Mouse (Mus musculus) adrenal gland, postnatal 14 days (tissue): ENCODE results near the gene Cdh4. TPM values are rescaled to one million over a fixed set of nuclear protein-coding genes. Genes with fewer than 3 reads are reported as not detected.

Experiments used
- DNase-seq: peaks from one replicate; pipeline ENCODE4 v3.0.0; 2021; ENCODE audit warnings: mixed read lengths
- long read RNA-seq, 2 experiments: library from polyadenylated mRNA; stranded (forward); transcript quantifications; one replicate each; pipeline ENCODE4 v2.0.0; 2021
- total RNA-seq: library from RNA; stranded (reverse); gene quantifications from 2 replicates; pipeline ENCODE4 v1.2.3, GENCODE M21; 2021

Cdh4 gene
- 4.5 and 5.4 TPM in 2 replicates for total RNA-seq
- long read RNA-seq, experiment 1 = 0 reads
- long read RNA-seq, experiment 2, partial matches to known transcripts = 1 of 2 reads
- long read RNA-seq, experiment 2, other reads (novel, unspliced or antisense) = 1 of 2 reads

DNA sequence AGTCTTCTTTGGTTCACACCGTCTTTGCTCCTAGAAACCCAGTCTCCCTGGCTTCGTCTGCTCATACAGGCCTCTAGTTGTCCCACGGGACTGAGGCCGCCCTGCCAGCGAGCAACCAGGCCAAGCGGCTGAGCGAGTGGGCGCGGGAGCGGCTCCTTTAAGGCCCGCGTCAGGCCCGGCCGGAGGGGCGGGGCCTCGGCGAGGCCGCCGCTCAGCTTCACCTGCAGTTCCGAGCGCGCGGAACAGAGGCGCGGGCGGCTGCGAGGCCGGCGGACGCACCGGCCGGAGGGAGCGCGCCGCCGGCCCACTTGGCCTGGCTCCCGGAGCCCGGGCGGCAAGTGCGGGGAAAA lies at the start of gene Cdh4:
Gene Cdh4, plus strand, starts transcription at position 241 of the 350 bp plus-strand sequence.
- peak; percentile 73 for DNase-seq

- no peak for DNase-seq
These were observed 46.8 kb upstream of the Cdh4 start for GRCm38 (mm10) chr2:179395442-179395841.

- DNase-seq = no peak
These were observed 42.5 kb upstream of the Cdh4 start for GRCm38 (mm10) chr2:179399645-179400249.

DNA sequence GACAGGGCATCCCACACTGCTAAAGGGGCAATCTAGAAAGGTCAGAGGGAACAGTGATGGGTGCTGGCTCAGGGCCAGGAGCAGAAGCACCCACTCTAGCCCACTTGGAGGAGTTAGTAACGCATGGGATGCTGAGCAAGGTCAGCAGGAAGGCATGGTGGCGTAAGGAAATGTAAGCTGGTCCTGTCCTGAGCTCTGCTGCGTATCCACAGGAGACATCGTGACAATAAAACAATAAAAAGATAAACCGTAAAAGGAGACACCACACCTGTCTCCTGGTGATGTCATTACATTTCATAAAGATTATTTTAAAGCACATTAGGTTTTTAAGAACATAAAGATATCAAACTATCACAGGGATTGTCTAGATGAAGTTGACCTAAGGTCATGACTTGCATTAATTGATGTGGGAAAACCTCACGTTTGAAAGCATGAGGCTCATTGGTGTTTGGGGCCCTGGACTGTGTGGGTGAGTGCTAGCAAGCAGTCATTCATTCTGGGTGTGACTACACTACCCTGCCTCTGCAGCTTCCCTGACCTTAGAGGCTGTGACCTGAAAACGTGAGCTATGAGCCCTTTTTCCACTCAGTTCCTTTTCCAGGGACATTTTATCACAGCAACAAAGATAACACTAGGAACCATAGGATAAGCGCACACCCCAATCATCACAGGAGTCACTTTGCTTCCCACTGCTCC lies 31.2 kb upstream of the Cdh4 start:
- no peak for DNase-seq

- DNase-seq = no peak
These were observed 29.3 kb upstream of the Cdh4 start for GRCm38 (mm10) chr2:179412966-179413365.

GRCm38 (mm10) chr2:179414253-179414652 lies 28.0 kb upstream of the Cdh4 start:
- no peak for DNase-seq

DNA sequence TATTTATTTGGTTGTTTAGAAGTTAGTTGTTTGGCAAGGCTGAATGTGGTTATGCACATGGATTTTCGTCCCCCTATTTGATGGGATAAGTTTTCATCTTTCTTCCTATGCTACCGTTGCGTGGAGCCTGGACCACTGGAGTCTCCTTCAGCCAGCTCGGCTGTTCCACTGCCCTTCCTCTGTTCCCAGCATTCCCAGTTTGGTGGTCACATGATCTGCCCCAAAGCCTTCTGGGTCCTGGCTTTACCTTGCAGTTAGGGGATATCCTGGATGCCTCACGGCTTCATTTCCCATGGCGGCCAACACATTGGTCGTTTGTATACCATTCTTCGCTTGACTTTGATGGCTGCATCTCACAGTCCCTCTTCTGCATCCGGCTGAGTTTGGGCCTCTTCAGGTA lies 27.5 kb upstream of the Cdh4 start:
- DNase-seq = no peak

- DNase-seq = no peak
These were observed 26.3 kb upstream of the Cdh4 start for GRCm38 (mm10) chr2:179415892-179416403.

- no peak for DNase-seq
These were observed 25.5 kb upstream of the Cdh4 start for GRCm38 (mm10) chr2:179416587-179417227.

DNA sequence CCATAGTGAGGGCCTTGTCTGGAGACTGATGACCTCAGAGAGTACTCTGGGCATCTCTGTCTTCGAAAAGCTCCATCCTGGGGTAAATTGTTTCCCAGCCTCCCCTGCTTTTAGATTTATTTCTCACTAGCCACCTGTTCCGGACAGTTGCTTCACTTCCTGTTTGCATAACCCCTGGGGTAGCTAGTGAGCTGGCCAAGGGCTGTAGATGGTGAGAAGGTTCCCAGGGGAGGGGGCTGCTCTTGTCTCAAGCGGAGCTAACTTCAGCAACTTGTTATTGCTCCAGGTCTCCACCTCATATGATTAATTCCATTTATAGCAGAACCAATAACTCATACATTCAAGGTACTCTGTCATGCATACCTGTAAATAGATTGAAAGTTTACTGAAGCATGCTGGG lies 16.6 kb upstream of the Cdh4 start:
- no peak for DNase-seq

- no peak for DNase-seq
These were observed 13.3 kb upstream of the Cdh4 start for GRCm38 (mm10) chr2:179428889-179429288.

GRCm38 (mm10) chr2:179440161-179440560 lies 2.1 kb upstream of the Cdh4 start:
- DNase-seq = no peak

- no peak for DNase-seq
These were observed 1.1 kb upstream of the Cdh4 start for GRCm38 (mm10) chr2:179441086-179441485.

- DNase-seq = peak; percentile 9
These were observed 514 bp upstream of the Cdh4 start for GRCm38 (mm10) chr2:179441717-179442116.

DNA sequence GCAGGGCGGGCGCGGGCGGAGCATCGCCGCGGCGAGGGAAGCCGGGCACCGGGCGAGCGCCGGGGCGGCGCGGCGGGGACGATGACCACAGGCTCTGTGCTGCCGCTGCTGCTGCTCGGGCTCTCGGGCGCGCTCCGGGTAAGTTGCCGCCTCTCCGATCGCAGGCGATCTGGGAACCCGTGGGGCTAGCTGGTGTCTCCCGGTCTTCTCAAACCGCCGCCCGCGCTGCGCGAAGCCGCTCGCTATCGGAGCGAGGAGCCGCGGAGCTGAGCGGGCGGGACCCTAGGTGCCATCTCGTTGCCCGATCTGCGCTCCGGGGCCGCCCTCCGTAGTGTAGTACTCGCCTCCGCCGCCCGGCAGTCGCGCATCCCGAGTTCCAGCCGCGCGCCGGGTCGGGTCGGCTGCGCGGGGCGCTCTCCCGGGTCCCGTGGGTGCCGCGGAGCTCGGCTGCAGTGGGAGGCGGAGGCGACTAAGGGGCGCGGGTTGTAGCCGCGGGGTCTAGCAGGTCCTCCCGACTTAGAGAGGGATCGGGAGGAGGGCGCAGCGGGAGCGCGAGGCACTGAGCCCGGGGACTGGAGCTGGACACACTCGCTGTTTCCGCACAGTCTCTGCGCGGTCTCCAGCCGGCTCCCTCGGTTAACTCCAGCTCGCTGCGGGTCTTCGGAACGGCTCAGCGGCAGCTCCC lies 452 bp downstream of the Cdh4 start:
- peak; percentile 65 for DNase-seq

DNA sequence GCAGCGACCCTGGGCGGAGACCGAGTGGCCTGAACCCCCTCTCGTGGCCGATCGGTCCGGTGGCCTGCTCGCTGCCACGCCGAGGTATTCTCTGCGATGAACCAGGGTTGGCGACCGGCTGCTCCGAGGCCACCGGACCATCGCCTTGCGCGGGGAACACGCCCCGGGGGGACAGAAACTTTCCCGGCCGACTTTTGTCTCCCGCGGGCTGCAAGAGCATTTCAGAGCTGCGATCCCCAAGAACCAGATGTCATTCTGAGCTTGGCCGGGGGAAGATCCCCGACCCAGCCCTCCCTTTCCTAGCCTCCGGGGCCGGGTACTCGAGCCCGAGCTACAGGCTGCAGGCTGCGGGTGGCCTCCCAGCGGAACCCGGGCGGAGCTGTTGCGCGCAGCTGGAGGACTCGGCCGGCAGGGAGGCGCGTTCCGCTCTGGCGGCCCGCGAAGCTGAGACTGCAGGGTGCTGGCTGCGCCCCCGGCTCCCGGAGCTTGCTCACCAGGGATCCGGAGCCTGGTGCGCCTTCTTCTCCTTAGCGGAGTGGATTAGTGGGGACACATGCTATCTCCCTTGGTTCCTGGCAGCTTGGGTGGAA lies 1.1 kb downstream of the Cdh4 start:
- peak; percentile 55 for DNase-seq

DNA sequence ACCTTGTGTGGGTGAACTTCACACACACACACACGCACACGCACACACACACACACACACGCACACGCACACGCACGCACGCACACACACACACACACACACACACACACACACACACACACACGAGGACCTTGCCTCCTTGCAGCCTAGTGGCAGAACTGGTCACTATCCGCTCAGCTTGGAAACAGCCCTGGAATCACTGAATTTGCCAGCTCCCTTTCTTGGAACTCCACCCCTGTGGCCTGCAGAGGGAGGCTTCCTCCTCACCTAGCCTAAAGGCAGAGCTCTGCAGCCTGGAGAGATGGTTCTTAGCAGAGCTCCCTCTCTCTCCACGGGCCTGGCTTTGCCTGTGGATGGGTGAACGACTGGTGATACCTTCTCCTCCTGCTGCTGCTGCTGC lies 1.7 kb downstream of the Cdh4 start:
- no peak for DNase-seq

DNA sequence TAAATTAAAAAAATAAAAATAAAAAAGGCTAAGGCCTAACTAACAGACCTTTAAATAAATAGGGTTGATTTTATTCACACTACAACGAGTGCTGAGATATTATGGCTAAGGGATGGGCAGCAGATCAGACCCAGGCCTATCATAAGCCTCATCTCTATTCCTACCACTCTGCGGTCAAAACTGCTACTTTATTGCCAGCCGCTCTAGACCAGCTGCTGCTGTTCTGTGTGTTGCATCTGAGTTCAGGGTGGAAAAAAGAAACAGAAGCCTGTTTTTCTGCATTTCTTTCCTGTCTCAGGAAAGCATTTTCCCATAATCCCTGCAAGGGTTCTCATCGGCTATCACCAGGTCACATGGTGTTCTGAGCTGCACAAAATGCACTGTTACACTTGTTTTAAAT lies 6.0 kb downstream of the Cdh4 start:
- DNase-seq = no peak

- no peak for DNase-seq
These were observed 6.8 kb downstream of the Cdh4 start for GRCm38 (mm10) chr2:179449018-179449417.

DNA sequence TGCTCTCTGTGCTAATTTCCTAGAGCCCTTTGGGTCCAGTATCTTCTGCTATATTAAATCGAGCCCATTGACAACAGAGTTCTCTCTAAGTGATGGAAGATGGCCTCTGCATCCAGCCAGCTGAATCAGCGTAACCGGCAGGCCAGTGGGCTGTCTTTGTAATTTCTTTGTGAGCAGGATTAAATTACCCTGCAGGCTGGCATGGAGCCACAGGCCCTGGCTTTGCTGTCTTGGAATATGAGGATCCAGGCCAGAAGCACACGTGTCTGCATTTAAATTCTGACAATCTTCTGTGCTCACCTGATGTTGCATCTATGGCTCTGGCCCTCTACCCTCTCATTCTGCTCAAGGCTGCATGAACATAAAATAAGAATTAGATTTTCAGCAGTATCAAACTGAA lies 17.0 kb downstream of the Cdh4 start:
- no peak for DNase-seq

- no peak for DNase-seq
These were observed 17.4 kb downstream of the Cdh4 start for GRCm38 (mm10) chr2:179459606-179460005.

GRCm38 (mm10) chr2:179463514-179463913 lies 21.3 kb downstream of the Cdh4 start:
- no peak for DNase-seq
